Mouse (Mus musculus): ENCODE measurements around the gene Gm28510. TPM values are rescaled to one million over a fixed set of nuclear protein-coding genes. Genes with fewer than 3 reads are reported as not detected.
"Not testable (repeated sequence)": the region's sequence is repeated elsewhere in the genome, so short reads cannot be mapped to it uniquely, and the experiment has no call there.

Gm28510 gene
- not detected for polyA plus RNA-seq (2017; shearing (Covaris generic))

GRCm38 (mm10) chrY:10412437-10412836 lies at the start of gene Gm28510:
Gm28510 (plus strand) TSS chrY:10412737.
- not testable (repeated sequence) for ATAC-seq

Other genes with a start within 250 kb of the Gm28510 start
- gene Gm20834, start 88.1 kb upstream of the Gm28510 start, polyA plus RNA-seq (2017; shearing (Covaris generic)) = not detected
- not detected for gene Gm20737, start 123.3 kb downstream of the Gm28510 start, polyA plus RNA-seq (2017; shearing (Covaris generic))
- not detected for gene Gm21775, start 140.7 kb downstream of the Gm28510 start, polyA plus RNA-seq (2017; shearing (Covaris generic))
- gene Gm21900, start 203.6 kb downstream of the Gm28510 start, polyA plus RNA-seq (2017; shearing (Covaris generic)) = not detected